Comparison of ENCODE assay signal across 22 mouse cellular contexts in genomic region chr17:29405501-29405900, GRCm38 (mm10). TPM values are rescaled to one million over a fixed set of nuclear protein-coding genes. Genes with fewer than 3 reads are reported as not detected.
A peak's percentile ranks its signal among the peaks of the same experiment; 100 is the strongest.
DNase-seq lines count a peak whose midpoint lies in the region; ATAC-seq and TF ChIP-seq lines count a peak whose summit lies in the region.
"Had no signal": no experiment of that assay in that cellular context is flagged by ENCODE, and none has a peak within 500 bp of the region (broad histone marks: within the 10 kb centered on the region; RNA-seq: fewer than 3 reads in every experiment).

No protein-coding gene starts in this region.

- H3K9me3 ChIP-seq in ES-Bruce4 (replicated peaks; ENCODE audit: control insufficient read depth, insufficient read depth, low read length, poor library complexity, severe bottlenecking) = no peaks in the 10 kb centered on the region
- H3K9me3 ChIP-seq: embryonic facial prominence, embryonic 10.5 days; embryonic facial prominence, embryonic 12.5 days; forebrain, embryonic 10.5 days; forebrain, embryonic 12.5 days; G1E had no signal

- ATAC-seq in activated CD4-positive, CD25-positive, alpha-beta regulatory T cell, adult 4 months = no peak
- ATAC-seq in cerebellum, adult (ENCODE audit: insufficient number of reproducible peaks, low FRiP score, low TSS enrichment) = no peak
- ATAC-seq in erythroid progenitor cell, adult 5-6 weeks (replicated peaks; ENCODE audit: low FRiP score, poor library complexity, severe bottlenecking) = no peak
- ATAC-seq: forebrain, embryonic 14.5 days; forebrain, embryonic 16.5 days; Patski had no signal

- H3K27me3 ChIP-seq in ES-Bruce4 (ENCODE audit: control insufficient read depth, insufficient read depth, low read length, poor library complexity, severe bottlenecking) = no peaks in the 10 kb centered on the region
- H3K27me3 ChIP-seq: embryonic facial prominence, embryonic 12.5 days; Patski had no signal

- peaks cover 10% of the 10 kb centered on the region for H3K4me1 ChIP-seq in ES-Bruce4 (ENCODE audit: control insufficient read depth, insufficient read depth, low read length)
- H3K4me1 ChIP-seq: embryonic facial prominence, embryonic 12.5 days; forebrain, embryonic 12.5 days had no signal

- DNase-seq in ES-CJ7 (ENCODE audit: low read depth, low spot score) = peak; percentile 86
- DNase-seq in R1 (ENCODE audit: low read depth, low spot score) = peak; percentile 93
- DNase-seq: adrenal gland, adult 2 months; adrenal gland, postnatal 10 days; adrenal gland, postnatal 25 days; cerebellum, adult 11-12 months; cerebellum, adult 2 months; cerebellum, adult 9-10 months; cerebellum, postnatal 10 days; cerebellum, postnatal 25 days had no signal

- peak; percentile 92 for TF ChIP-seq EP300 in ES-Bruce4 (IDR thresholded peaks at IDR 0.05; ENCODE audit: insufficient read depth, low read depth, low read length)

- H3K36me3 ChIP-seq in ES-Bruce4 (ENCODE audit: control insufficient read depth, insufficient read depth, low read length, poor library complexity, severe bottlenecking) = no peaks in the 10 kb centered on the region
- H3K36me3 ChIP-seq: embryonic facial prominence, embryonic 10.5 days; embryonic facial prominence, embryonic 12.5 days; forebrain, embryonic 10.5 days; forebrain, embryonic 12.5 days; G1E had no signal

- no peak overlapping the region for H3K27ac ChIP-seq in ES-Bruce4 (ENCODE audit: insufficient read depth, low read length)
- H3K27ac ChIP-seq: embryonic facial prominence, embryonic 12.5 days; forebrain, embryonic 10.5 days; forebrain, embryonic 12.5 days had no signal

- TF ChIP-seq CTCF in ES-Bruce4 (IDR thresholded peaks at IDR 0.05; ENCODE audit: low read depth, low read length) = no peak

- no peak for TF ChIP-seq POLR2A in ES-Bruce4 (IDR thresholded peaks at IDR 0.05; ENCODE audit: insufficient read depth, low read length)

- H3K4me3 ChIP-seq in ES-Bruce4 (ENCODE audit: low read depth, low read length) = no peak overlapping the region
- H3K4me3 ChIP-seq: embryonic facial prominence, embryonic 10.5 days; embryonic facial prominence, embryonic 12.5 days; forebrain, embryonic 10.5 days; forebrain, embryonic 12.5 days had no signal

- H3K9ac ChIP-seq in ES-Bruce4 (ENCODE audit: low read depth, poor library complexity, severe bottlenecking) = no peak overlapping the region
- H3K9ac ChIP-seq: embryonic facial prominence, embryonic 12.5 days; forebrain, embryonic 12.5 days had no signal

RNA-seq across cellular contexts. Expression of gene Fgd2, which starts 44.8 kb away (rescaled TPM):
- polyA plus RNA-seq in ES-Bruce4 (2011; ENCODE audit: insufficient read depth, insufficient read length, low read depth, missing spikeins) = 4.6 and 5.1 TPM in 2 replicates
- polyA plus RNA-seq in activated CD4-positive, CD25-positive, alpha-beta regulatory T cell, adult 4 months (2017; shearing (Covaris generic)) = 1 to 10 TPM in 1 of 2 experiments, under 1 TPM in 1; 0.79 to 2.5 TPM
- total RNA-seq in erythroid progenitor cell, adult 5-6 weeks (2015; ENCODE audit: low replicate concordance) = 4.0 and 6.3 TPM in 2 replicates
- total RNA-seq in erythroid progenitor cell, adult 5-6 weeks (2017; ENCODE audit: low replicate concordance) = 0.98 and 5.0 TPM in 2 replicates

RNA-seq across cellular contexts. Expression of gene Mtch1, which starts 57.8 kb away (rescaled TPM):
- 129 and 134 TPM in 2 replicates for polyA plus RNA-seq in ES-Bruce4 (2011; ENCODE audit: insufficient read depth, insufficient read length, low read depth, missing spikeins)
- 10 to 100 TPM; 14.6 to 18.4 TPM for polyA plus RNA-seq in activated CD4-positive, CD25-positive, alpha-beta regulatory T cell, adult 4 months (2017; shearing (Covaris generic))
- total RNA-seq in erythroid progenitor cell, adult 5-6 weeks (2015; ENCODE audit: low replicate concordance) = 32.1 and 42.3 TPM in 2 replicates
- total RNA-seq in erythroid progenitor cell, adult 5-6 weeks (2017; ENCODE audit: low replicate concordance) = 12.3 and 31.1 TPM in 2 replicates
